13 mouse cellular contexts compared by ENCODE assay signal in the genomic region with DNA sequence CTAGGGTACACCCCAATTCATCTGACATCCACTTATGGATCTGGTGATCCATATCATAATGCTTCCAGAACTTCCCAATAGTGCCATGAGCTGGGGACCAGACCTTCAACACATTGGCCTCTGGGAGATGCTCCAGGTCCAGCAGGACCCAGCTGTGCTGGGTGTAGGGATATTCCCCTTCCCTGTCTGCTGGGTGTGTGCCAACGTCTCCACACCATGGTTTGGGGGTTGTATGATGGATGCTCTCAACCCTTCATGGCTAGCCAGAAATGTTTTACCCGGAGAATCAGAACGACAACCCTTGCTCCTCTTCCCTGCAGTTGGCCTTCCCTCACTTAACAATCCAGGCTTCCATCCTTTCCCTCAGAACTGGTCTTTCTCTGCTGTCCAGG. TPM values are rescaled to one million over a fixed set of nuclear protein-coding genes. Genes with fewer than 3 reads are reported as not detected.
A peak's percentile ranks its signal among the peaks of the same experiment; 100 is the strongest.
DNase-seq lines count a peak whose midpoint lies in the region; ATAC-seq and TF ChIP-seq lines count a peak whose summit lies in the region.
"Had no signal": no experiment of that assay in that cellular context is flagged by ENCODE, and none has a peak within 500 bp of the region (broad histone marks: within the 10 kb centered on the region; RNA-seq: fewer than 3 reads in every experiment).

No protein-coding gene starts in this region.

- peak; percentile 13 to 27 for DNase-seq in cerebellum, postnatal 14 days
- DNase-seq in cerebellum, adult 2 months, result no peak
- no peak for DNase-seq in kidney, adult 8-10 months
- DNase-seq in thymus, adult 2 months, result no peak
- DNase-seq in thymus, postnatal 0 days (ENCODE audit: low spot score), result no peak
- DNase-seq in layer of hippocampus, adult 9-11 months, result no peak
- DNase-seq in T-cell, adult 2 months (ENCODE audit: low spot score), result no peak
- DNase-seq: cerebellum, adult 9-10 months; right cerebral cortex, postnatal 25 days had no signal

- no peak overlapping the region for H3K4me3 ChIP-seq in cerebellum, adult 2 months (replicated peaks; ENCODE audit: insufficient read depth, low read depth, low read length)
- no peak overlapping the region for H3K4me3 ChIP-seq in kidney, embryonic 16.5 days (ENCODE audit: low read length)
- no peak overlapping the region for H3K4me3 ChIP-seq in thymus, adult 2 months (ENCODE audit: control insufficient read depth, insufficient read depth, low read length)
- H3K4me3 ChIP-seq: embryonic facial prominence, embryonic 13.5 days; neural tube, embryonic 13.5 days had no signal

- no peaks in the 10 kb centered on the region for H3K4me1 ChIP-seq in cerebellum, adult 2 months (ENCODE audit: control insufficient read depth, insufficient read depth, low read length)
- 0 out of 2 replicates have a peak, but pooled peaks cover 7% of the 10 kb centered on the region for H3K4me1 ChIP-seq in kidney, embryonic 16.5 days (ENCODE audit: insufficient read depth, low read length)
- peaks cover 24% of the 10 kb centered on the region for H3K4me1 ChIP-seq in thymus, adult 2 months (replicated peaks; ENCODE audit: control insufficient read depth, insufficient read depth, low read length)
- H3K4me1 ChIP-seq: neural tube, embryonic 13.5 days had no signal

- no peaks in the 10 kb centered on the region for H3K27me3 ChIP-seq in cerebellum, adult 2 months (ENCODE audit: control insufficient read depth, insufficient read depth, low read length)
- no peaks in the 10 kb centered on the region for H3K27me3 ChIP-seq in kidney, embryonic 16.5 days (ENCODE audit: insufficient read depth, low read length)
- H3K27me3 ChIP-seq in thymus, adult 2 months (ENCODE audit: control insufficient read depth, insufficient read depth, low read length), result no peaks in the 10 kb centered on the region
- H3K27me3 ChIP-seq: embryonic facial prominence, embryonic 13.5 days; neural tube, embryonic 13.5 days had no signal

- H3K9ac ChIP-seq in kidney, embryonic 16.5 days (replicated peaks; ENCODE audit: low read length), result no peak overlapping the region
- H3K9ac ChIP-seq: embryonic facial prominence, embryonic 13.5 days; neural tube, embryonic 13.5 days had no signal

- H3K4me2 ChIP-seq in kidney, embryonic 16.5 days (replicated peaks; ENCODE audit: low read depth, low read length), result no peak overlapping the region
- H3K4me2 ChIP-seq: embryonic facial prominence, embryonic 13.5 days; neural tube, embryonic 13.5 days had no signal

- no peak for TF ChIP-seq POLR2A in cerebellum, adult 2 months (IDR thresholded peaks at IDR 0.05; ENCODE audit: borderline replicate concordance, insufficient read depth, low read length)
- no peak for TF ChIP-seq POLR2A in thymus, adult 2 months (IDR thresholded peaks at IDR 0.05; ENCODE audit: control insufficient read depth, extremely low read depth, insufficient read depth, low read length, poor library complexity)

- no peak for TF ChIP-seq CTCF in cerebellum, adult 2 months (IDR thresholded peaks at IDR 0.05; ENCODE audit: borderline replicate concordance, insufficient read depth, low read depth, low read length)
- no peak for TF ChIP-seq CTCF in thymus, adult 2 months (IDR thresholded peaks at IDR 0.05; ENCODE audit: borderline replicate concordance, control insufficient read depth, extremely low read depth, insufficient read depth, low read length, poor library complexity)

- WGBS in cerebellum, adult 2 months, result 16% methylated on average over 3 of the region's 3 CpGs
- 74% methylated on average over 3 of the region's 3 CpGs for WGBS in kidney, embryonic 16.5 days
- 73% methylated on average over 3 of the region's 3 CpGs for WGBS in thymus, adult 2 months

- H3K27ac ChIP-seq in cerebellum, adult 2 months (ENCODE audit: insufficient read depth, low read length), result no peak overlapping the region
- H3K27ac ChIP-seq in kidney, embryonic 16.5 days (ENCODE audit: low read length), result no peak overlapping the region
- peak overlapping the region; percentile 35; the same call in 1 of the 2 replicates for H3K27ac ChIP-seq in thymus, adult 2 months (ENCODE audit: control insufficient read depth, insufficient read depth, low read length)
- H3K27ac ChIP-seq: embryonic facial prominence, embryonic 13.5 days; neural tube, embryonic 13.5 days had no signal

- 0 out of 2 replicates have a peak, but pooled peaks have one; percentile 15 for ATAC-seq in kidney, embryonic 16.5 days (ENCODE audit: low FRiP score, low TSS enrichment)
- ATAC-seq: hindbrain, embryonic 16.5 days had no signal

- H3K9me3 ChIP-seq in kidney, embryonic 16.5 days (ENCODE audit: low read length), result no peaks in the 10 kb centered on the region
- H3K9me3 ChIP-seq: embryonic facial prominence, embryonic 13.5 days; neural tube, embryonic 13.5 days had no signal

- no peaks in the 10 kb centered on the region for H3K36me3 ChIP-seq in kidney, embryonic 16.5 days (ENCODE audit: insufficient read depth, low read length)
- no peaks in the 10 kb centered on the region for H3K36me3 ChIP-seq in thymus, adult 2 months (ENCODE audit: control insufficient read depth, insufficient read depth, low read length)
- H3K36me3 ChIP-seq: embryonic facial prominence, embryonic 13.5 days; neural tube, embryonic 13.5 days had no signal

RNA-seq across cellular contexts. Expression of a gene that starts 58.5 kb away (rescaled TPM):
- polyA plus RNA-seq in cerebellum, adult 2 months (2012; rRNA removed), result 16.6 and 22.4 TPM in 2 replicates
- 2.7 and 3.5 TPM in 2 replicates for polyA plus RNA-seq in kidney, embryonic 16.5 days (2015; fragmentation: Nextera tagmentation; extraction: Ambion mirVana)
- polyA plus RNA-seq in thymus, adult 2 months (2012; rRNA removed), result 12.1 and 12.6 TPM in 2 replicates
- 3.9 and 4.9 TPM in 2 replicates for polyA plus RNA-seq in thymus, postnatal 0 days (2015; fragmentation: Nextera tagmentation; extraction: Ambion mirVana)

Comparison
In these comparisons a context has a peak if more than half of its experiments do, and no peak if none do; other contexts are left out.
1. DNase-seq: peak in cerebellum, postnatal 14 days (2 of 2); none in cerebellum, adult 2 months (0 of 2), kidney, adult 8-10 months (0 of 2), thymus, adult 2 months (single experiment), thymus, postnatal 0 days (single experiment), layer of hippocampus, adult 9-11 months (single experiment) and T-cell, adult 2 months (single experiment).